Mouse (Mus musculus) liver (tissue): ENCODE data around the gene Dglucy.

Experiments
- DNase-seq: peaks from one replicate; pipeline ENCODE4 v3.0.0-alpha.2; 2020; ENCODE audit warnings: mixed read lengths

Gene Dglucy

GRCm38 (mm10) chr12:100843171-100843570 lies 64.3 kb downstream of the Dglucy start:
- no peak for DNase-seq

- no peak for DNase-seq
These were observed 65.7 kb downstream of the Dglucy start for GRCm38 (mm10) chr12:100844546-100844945.

GRCm38 (mm10) chr12:100845829-100846228 lies 67.0 kb downstream of the Dglucy start:
- DNase-seq, result no peak

- DNase-seq, result no peak
These were observed 67.7 kb downstream of the Dglucy start for GRCm38 (mm10) chr12:100846566-100846965.

- no peak for DNase-seq
These were observed 68.7 kb downstream of the Dglucy start for GRCm38 (mm10) chr12:100847437-100848080.

GRCm38 (mm10) chr12:100849421-100850138 lies 70.7 kb downstream of the Dglucy start:
- DNase-seq, result peak; percentile 17

- no peak for DNase-seq
These were observed 73.5 kb downstream of the Dglucy start for GRCm38 (mm10) chr12:100852370-100852769.

- no peak for DNase-seq
These were observed 77.5 kb downstream of the Dglucy start for GRCm38 (mm10) chr12:100856337-100856736.

GRCm38 (mm10) chr12:100857791-100858190 lies 78.9 kb downstream of the Dglucy start:
- DNase-seq, result no peak

- DNase-seq, result no peak
These were observed 83.4 kb downstream of the Dglucy start for GRCm38 (mm10) chr12:100862272-100862671.

- DNase-seq, result no peak
These were observed 84.1 kb downstream of the Dglucy start for GRCm38 (mm10) chr12:100862856-100863446.

- DNase-seq, result no peak
These were observed 86.2 kb downstream of the Dglucy start for GRCm38 (mm10) chr12:100865072-100865471.

GRCm38 (mm10) chr12:100865509-100866078 lies 86.7 kb downstream of the Dglucy start:
- DNase-seq, result no peak

- DNase-seq, result no peak
These were observed 88.2 kb downstream of the Dglucy start for GRCm38 (mm10) chr12:100867097-100867496.

- DNase-seq, result no peak
These were observed 89.3 kb downstream of the Dglucy start for GRCm38 (mm10) chr12:100868049-100868622.

- no peak for DNase-seq
These were observed 92.4 kb downstream of the Dglucy start for GRCm38 (mm10) chr12:100871234-100871633.

- no peak for DNase-seq
These were observed 93.0 kb downstream of the Dglucy start for GRCm38 (mm10) chr12:100871841-100872240.

- DNase-seq, result no peak
These were observed 94.8 kb downstream of the Dglucy start for GRCm38 (mm10) chr12:100873612-100874011.

- DNase-seq, result no peak
These were observed 96.7 kb downstream of the Dglucy start for GRCm38 (mm10) chr12:100875553-100875952.

- no peak for DNase-seq
These were observed 97.1 kb downstream of the Dglucy start for GRCm38 (mm10) chr12:100875960-100876359.

- DNase-seq, result no peak
These were observed 99.1 kb downstream of the Dglucy start for GRCm38 (mm10) chr12:100877936-100878335.

GRCm38 (mm10) chr12:100878556-100878955 lies 99.7 kb downstream of the Dglucy start:
- no peak for DNase-seq

GRCm38 (mm10) chr12:100883168-100883567 lies 104.3 kb downstream of the Dglucy start:
- DNase-seq, result no peak
